In genomic region chr2:160288538-160289151, GRCm38 (mm10) we compare ENCODE assay signal across 18 mouse cellular contexts. TPM values are rescaled to one million over a fixed set of nuclear protein-coding genes. Genes with fewer than 3 reads are reported as not detected.
"Had no signal": no experiment of that assay in that cellular context is flagged by ENCODE, and none has a peak within 500 bp of the region (broad histone marks: within the 10 kb centered on the region; RNA-seq: fewer than 3 reads in every experiment).

No protein-coding gene starts in this region.

- H3K36me3 ChIP-seq: lung, embryonic 15.5 days; midbrain, embryonic 13.5 days; midbrain, embryonic 15.5 days; neural tube, embryonic 12.5 days; stomach, embryonic 15.5 days had no signal

- H3K27ac ChIP-seq: lung, embryonic 15.5 days; macrophage; midbrain, embryonic 13.5 days; midbrain, embryonic 15.5 days; neural tube, embryonic 12.5 days; stomach, embryonic 15.5 days; stomach, postnatal 0 days had no signal

- H3K9me3 ChIP-seq: lung, embryonic 15.5 days; megakaryocyte, embryonic 14.5 days; midbrain, embryonic 13.5 days; midbrain, embryonic 15.5 days; neural tube, embryonic 12.5 days; stomach, embryonic 15.5 days had no signal

- H3K4me3 ChIP-seq: lung, embryonic 15.5 days; megakaryocyte, embryonic 14.5 days; midbrain, embryonic 13.5 days; midbrain, embryonic 15.5 days; neural tube, embryonic 12.5 days; stomach, embryonic 15.5 days had no signal

- H3K4me2 ChIP-seq: lung, embryonic 15.5 days; midbrain, embryonic 11.5 days; midbrain, embryonic 13.5 days; midbrain, embryonic 15.5 days; neural tube, embryonic 12.5 days; stomach, embryonic 15.5 days had no signal

- ATAC-seq: lung, postnatal 0 days; midbrain, embryonic 13.5 days; midbrain, embryonic 15.5 days had no signal

- H3K4me1 ChIP-seq: lung, embryonic 15.5 days; megakaryocyte, embryonic 14.5 days; midbrain, embryonic 13.5 days; midbrain, embryonic 15.5 days; neural tube, embryonic 12.5 days; stomach, embryonic 15.5 days had no signal

- H3K27me3 ChIP-seq: lung, embryonic 15.5 days; megakaryocyte, embryonic 14.5 days; midbrain, embryonic 13.5 days; midbrain, embryonic 15.5 days; neural tube, embryonic 12.5 days; stomach, embryonic 15.5 days had no signal

- H3K9ac ChIP-seq: lung, embryonic 15.5 days; midbrain, embryonic 13.5 days; midbrain, embryonic 15.5 days; neural tube, embryonic 12.5 days; stomach, embryonic 15.5 days had no signal

- DNase-seq: lung, adult 2 months; lung, postnatal 14 days; lung, postnatal 36 days; right cerebral cortex, postnatal 14 days; thymus, adult 2 months; thymus, postnatal 25 days; thymus, postnatal 4 days had no signal

RNA-seq across cellular contexts. Expression of gene Gm826, which starts 45.3 kb away (rescaled TPM):
- polyA plus RNA-seq: midbrain, embryonic 11.5 days; midbrain, embryonic 13.5 days; midbrain, embryonic 15.5 days; neural tube, embryonic 14.5 days; stomach, postnatal 0 days had no signal
